Mouse (Mus musculus) right cerebral cortex, postnatal 14 days (tissue): ENCODE data around the gene Ltc4s.
A peak's percentile ranks its signal among the peaks of the same experiment; 100 is the strongest.

ENCODE experiments used
- DNase-seq: peaks from one replicate; pipeline ENCODE4 v3.0.0; 2022

Gene Ltc4s

DNA sequence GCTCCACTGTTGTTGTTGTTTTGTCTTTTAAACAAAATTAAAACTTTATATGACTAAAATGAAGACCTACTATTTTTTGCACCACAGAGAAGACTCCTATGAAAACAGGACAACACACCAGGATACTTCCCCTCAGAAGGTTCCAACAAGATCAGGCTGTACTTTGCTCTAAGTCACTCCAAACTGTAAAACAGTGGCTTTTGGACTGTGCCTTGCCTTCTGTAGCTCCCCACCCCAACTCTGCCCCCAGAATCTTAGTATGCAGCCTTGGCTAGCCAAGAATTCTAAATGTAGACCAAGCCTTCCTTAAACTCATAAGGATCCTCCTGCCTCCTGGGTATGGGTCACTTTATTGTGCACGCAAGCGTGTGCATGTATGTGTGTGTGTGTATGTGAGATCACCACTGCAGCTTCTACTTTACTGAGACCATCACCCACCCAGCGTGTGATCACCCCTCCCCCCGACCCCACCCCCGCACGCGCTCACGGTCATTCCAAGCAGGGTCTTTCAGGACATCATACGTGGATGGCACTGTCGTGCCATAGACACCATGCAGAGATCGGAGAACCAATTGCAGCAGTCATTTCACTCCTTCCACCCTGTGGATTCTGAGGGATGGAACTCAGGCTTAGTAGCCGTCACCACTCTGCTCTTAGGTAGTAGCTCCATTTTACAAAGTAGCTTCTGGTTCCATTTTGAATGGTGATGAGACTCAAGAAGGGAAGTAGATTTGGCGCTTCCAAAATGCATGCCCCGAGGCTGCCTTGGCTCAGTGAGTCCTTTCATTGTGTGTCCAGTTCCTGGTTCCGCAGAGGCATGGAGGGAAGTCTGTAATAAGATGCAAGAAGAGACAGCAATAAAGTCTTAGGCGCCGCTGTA is 14.4 kb downstream of the Ltc4s start:
- DNase-seq, result no peak

- DNase-seq, result no peak
These were observed 15.7 kb downstream of the Ltc4s start for GRCm38 (mm10) chr11:50222559-50223276.

DNA sequence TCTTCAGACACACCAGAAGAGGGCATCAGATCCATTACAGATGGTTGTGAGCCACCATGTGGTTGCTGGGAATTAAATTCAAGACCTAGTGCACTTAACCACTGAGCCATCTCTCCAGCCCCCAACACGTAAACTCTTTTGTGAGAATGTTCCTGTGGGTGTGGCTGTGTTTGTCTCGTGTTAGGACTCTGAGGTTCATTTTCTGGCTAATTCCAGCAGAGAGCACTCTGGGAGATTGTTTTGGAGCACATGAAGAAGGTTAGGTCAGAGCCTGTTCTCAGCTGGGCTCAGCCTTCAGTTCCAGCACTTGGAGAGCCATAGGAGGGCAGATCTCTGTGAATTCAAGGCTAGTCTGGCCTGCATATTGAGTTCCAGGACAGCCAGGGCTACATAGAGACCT is 18.6 kb downstream of the Ltc4s start:
- DNase-seq, result no peak

GRCm38 (mm10) chr11:50217811-50218210 is 20.6 kb downstream of the Ltc4s start:
- DNase-seq, result no peak

GRCm38 (mm10) chr11:50216724-50217366 is 21.6 kb downstream of the Ltc4s start:
- no peak for DNase-seq

- no peak for DNase-seq
These were observed 22.8 kb downstream of the Ltc4s start for GRCm38 (mm10) chr11:50215633-50216032.

- DNase-seq, result no peak
These were observed 23.8 kb downstream of the Ltc4s start for GRCm38 (mm10) chr11:50214631-50215030.

- no peak for DNase-seq
These were observed 25.3 kb downstream of the Ltc4s start for GRCm38 (mm10) chr11:50212848-50213758.

DNA sequence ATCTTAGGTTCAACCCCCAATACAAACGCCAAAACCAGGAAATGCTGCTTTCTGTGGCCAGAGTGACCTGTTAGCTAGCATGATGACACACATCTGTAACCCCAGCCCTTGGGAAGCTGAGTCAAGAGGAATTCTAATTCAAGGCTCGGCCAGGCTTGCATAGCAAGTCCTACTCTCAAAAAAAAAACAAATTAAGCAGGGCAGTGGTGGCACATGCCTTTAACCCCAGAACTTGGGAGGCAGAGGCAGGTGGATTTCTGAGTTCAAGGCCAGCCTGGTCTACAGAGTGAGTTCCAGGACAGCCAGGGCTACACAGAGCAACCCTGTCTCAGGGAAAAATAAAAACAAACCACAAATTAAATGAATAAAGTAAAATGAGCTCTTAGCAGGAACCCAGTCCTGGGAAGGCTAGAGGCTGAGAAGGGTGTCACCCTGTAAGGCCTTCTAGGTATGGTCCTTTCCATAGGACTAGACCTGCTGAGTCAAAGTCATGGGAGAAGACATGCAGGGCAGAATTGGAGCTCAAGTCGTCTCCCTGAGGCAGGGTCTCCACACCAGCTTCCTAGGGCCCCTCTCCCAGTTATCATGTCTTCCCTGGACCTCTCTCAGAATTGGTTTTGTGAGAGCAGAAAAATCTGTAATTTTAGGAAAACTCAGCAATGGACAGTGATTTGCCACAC is 26.2 kb downstream of the Ltc4s start:
- DNase-seq, result no peak

DNA sequence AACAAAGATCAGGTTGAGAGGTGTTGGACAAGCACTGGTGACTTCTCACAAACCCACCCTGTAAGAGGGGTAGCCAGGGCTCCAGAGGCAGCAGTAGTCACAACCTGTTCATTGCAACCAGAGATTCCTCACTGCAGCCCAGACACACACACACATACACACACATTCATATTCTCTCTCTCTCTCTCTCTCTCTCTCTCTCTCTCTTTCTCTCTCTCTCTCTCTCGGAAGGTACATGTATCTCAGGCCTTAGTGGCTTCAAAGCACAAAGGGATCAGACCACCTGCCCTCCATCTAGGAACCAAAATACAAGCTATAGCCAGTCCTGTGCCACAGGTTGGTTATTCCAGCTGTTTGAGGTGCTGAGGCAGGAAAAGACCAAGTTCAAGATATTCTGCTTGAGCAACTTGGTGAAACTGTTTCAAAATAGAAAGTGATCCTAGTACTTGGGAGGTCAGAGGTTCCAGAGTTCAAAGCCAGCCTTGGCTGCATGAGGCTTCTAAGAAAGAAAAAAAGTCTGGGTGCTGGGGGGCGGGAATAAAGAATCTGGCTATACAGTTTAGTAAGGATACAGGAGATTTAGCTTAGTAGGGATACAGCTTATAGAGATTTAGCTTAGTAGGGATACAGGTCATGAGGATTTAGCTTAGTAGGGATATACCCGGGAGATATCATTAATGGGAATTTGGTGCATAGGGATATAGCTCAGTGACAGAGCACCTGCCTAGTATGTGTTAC is 26.9 kb downstream of the Ltc4s start:
- no peak for DNase-seq

DNA sequence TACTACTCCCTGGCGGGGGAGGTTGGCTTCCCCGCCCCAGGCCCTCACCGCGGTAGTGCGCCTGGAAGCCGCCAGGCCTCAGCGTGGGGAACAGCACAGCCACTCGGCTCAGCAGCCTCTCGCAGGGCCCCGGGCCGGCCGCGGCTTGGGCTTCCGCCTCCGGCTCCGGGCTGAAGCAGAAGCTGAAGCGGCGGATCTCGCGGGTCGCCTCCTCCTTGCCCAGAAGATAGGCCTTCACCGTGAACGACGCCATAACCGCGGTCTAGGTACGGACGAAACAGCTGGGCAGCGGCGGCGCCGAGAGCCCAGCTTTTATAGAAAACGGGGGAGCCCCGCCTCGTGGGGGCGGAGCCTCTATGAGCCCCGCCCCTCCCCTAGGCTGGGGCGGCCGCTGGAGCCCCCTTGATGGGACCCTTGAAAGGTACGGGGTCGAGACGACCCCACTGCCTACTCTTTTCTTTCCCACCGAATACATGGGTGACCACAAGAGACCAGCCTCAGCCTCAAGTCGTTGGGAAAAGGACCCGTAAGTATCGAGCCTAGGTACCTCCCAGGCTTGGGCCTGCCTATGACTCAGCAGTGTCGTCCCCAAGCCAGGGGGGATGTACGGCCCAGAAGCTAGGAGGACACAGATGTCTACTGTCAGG is 27.8 kb downstream of the Ltc4s start, which contains the start of the genes Sqstm1 and Mgat4b:
Sqstm1 (minus strand) TSS at position 323 of the 647 bp plus-strand sequence.
Mgat4b (plus strand) TSS at position 386 of the 647 bp plus-strand sequence.
- peak; percentile 79 for DNase-seq

DNA sequence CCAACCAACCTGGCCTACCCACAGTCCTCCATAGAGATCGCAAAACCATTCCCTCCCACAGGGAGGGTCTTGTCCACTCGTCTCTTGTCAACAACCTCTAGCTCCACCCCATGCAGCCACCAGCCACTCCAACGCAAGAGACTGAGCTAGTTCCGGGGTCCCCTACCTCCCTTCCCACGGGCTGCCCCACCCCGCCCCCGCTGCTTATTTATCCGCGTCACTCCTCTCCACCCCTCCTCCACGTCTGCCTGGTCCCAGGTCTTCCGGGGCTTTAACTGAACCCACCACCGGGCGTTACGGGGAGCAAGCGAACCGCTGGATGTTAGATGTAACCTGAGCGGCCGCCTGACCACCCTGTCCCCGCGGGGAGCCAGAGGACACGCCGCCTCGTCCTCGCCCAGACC is 28.3 kb downstream of the Ltc4s start:
- peak; percentile 87 for DNase-seq

DNA sequence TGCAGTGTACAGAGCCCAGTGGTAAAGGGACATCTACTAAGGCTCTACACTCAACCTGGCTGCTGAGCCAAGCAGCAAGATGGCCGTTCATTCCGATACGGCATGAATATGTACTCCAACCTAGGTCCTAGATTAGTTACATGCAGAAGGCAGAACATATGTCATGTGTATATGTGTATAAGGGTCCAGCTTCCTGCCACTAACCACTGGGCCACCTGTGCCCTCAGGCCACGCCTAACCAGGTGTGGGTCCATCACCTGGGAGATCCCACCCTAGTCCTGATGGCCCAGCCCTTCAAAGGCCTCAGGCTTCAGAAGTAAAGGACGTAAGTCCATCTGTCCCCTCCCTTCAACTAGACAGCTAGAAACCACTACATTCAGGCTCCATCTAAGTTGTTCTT is 30.4 kb downstream of the Ltc4s start:
- no peak for DNase-seq

DNA sequence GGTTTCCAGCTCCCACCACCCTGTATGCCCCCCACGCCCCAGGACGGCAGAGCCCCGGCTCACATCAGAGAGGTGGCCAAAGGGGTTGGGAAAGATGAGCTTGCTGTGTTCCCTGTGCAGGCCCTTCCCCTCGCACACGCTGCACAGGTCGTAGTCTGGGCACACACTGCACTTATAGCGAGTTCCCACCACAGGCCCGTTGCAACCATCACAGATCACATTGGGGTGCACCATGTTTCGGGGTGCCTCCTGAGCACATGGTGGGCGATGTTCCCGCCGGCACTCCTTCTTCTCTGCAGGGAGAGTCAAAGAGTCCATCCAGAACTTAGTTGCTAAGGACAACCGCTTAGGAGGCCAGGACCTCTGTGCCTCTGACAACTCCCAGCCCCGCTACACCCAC is 31.1 kb downstream of the Ltc4s start:
- DNase-seq, result no peak

DNA sequence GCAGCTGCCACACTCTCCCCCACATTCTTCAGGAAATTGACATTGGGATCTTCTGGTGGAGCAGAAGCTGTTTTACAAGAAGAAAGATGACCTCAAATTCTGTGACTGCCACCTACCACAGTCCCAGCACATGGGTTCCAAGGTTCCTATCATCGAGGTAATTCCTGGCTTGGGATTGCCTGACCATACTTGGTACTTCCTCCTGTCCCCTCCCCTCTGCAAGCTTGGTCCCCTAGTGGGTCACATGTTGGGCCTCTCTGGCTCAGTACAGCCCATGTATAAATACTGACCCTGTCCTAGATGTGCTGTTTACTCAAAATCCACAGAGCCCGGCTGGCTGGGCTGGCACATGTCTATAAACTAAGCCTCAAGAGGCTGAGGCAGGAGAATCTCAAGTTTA is 32.4 kb downstream of the Ltc4s start:
- no peak for DNase-seq

DNA sequence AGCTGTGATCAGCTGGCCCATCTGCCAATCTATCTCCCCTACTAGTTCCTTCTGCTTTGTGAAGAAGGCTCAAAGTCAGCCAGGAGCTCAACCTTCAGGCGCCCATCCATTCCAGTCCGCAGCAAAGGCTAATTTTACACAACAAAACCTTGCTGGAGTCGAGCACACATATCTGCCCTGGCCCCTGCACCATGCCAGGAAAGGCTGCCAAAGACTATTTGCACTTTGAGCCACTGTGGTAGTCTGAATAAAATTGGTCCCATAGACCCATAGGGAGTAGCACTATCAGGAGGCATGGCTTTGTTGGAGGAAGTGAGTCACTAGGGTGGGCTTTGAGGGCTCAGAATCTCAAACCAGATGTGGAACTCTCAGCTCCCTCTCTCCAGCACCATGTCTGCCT is 33.0 kb downstream of the Ltc4s start:
- no peak for DNase-seq

GRCm38 (mm10) chr11:50203302-50203827 is 35.1 kb downstream of the Ltc4s start:
- no peak for DNase-seq

DNA sequence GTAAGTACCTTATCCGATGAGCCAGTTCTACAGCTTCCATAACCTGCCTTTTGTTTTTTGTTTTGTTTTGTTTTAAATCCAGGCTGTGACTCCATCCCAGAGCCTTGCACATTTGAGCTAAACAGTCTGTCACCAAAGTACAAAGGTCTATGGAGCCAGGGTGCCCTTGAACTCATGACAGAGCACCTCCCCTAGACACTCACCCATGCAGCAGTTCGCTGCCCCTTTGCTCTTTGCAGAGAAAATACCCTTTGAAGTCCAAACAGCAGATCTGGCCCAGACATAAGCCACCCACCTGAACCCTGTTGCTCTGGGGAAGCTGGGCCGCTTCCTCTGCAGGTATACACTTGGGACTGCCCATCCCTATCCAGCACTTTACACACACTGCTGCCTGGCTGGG is 36.8 kb downstream of the Ltc4s start:
- DNase-seq, result no peak

- no peak for DNase-seq
These were observed 37.8 kb downstream of the Ltc4s start for GRCm38 (mm10) chr11:50200613-50201012.

- no peak for DNase-seq
These were observed 39.5 kb downstream of the Ltc4s start for GRCm38 (mm10) chr11:50198916-50199315.
